Mouse (Mus musculus) spleen, postnatal 10 days (tissue): ENCODE results near the gene Rab8b.
"Not testable (repeated sequence)": the region's sequence is repeated elsewhere in the genome, so short reads cannot be mapped to it uniquely, and the experiment has no call there.

Experiments used
- DNase-seq, 2 experiments: peaks; one replicate each; pipeline ENCODE4 v3.0.0; 2021 to 2022; ENCODE audit warnings: low spot score in 2 of 2

Gene Rab8b

GRCm38 (mm10) chr9:66886818-66887217 is 32.7 kb downstream of the Rab8b start:
- no peak for DNase-seq

GRCm38 (mm10) chr9:66886366-66886765 is 33.1 kb downstream of the Rab8b start:
- no peak for DNase-seq

- DNase-seq: no peak
These were observed 34.9 kb downstream of the Rab8b start for GRCm38 (mm10) chr9:66884609-66885008.

GRCm38 (mm10) chr9:66883500-66883899 is 36.0 kb downstream of the Rab8b start:
- no peak for DNase-seq

- peak in 1 of 2 experiments; percentile 40 for DNase-seq
These were observed 37.1 kb downstream of the Rab8b start for GRCm38 (mm10) chr9:66882406-66882821.

GRCm38 (mm10) chr9:66881858-66882257 is 37.6 kb downstream of the Rab8b start:
- DNase-seq: no peak

- no peak for DNase-seq
These were observed 38.7 kb downstream of the Rab8b start for GRCm38 (mm10) chr9:66880752-66881151.

- no peak for DNase-seq
These were observed 40.0 kb downstream of the Rab8b start for GRCm38 (mm10) chr9:66879486-66879885.

GRCm38 (mm10) chr9:66878899-66879298 is 40.6 kb downstream of the Rab8b start:
- DNase-seq: no peak

- DNase-seq: no peak
These were observed 42.9 kb downstream of the Rab8b start for GRCm38 (mm10) chr9:66876577-66876976.

GRCm38 (mm10) chr9:66874297-66874696 is 45.2 kb downstream of the Rab8b start:
- DNase-seq: no peak

GRCm38 (mm10) chr9:66873531-66873930 is 46.0 kb downstream of the Rab8b start:
- DNase-seq: no peak

GRCm38 (mm10) chr9:66873009-66873408 is 46.5 kb downstream of the Rab8b start:
- DNase-seq: not testable (repeated sequence)

- no peak for DNase-seq
These were observed 47.3 kb downstream of the Rab8b start for GRCm38 (mm10) chr9:66872015-66872727.

GRCm38 (mm10) chr9:66864708-66865107 is 54.8 kb downstream of the Rab8b start:
- no peak for DNase-seq

- DNase-seq: no peak
These were observed 56.0 kb downstream of the Rab8b start for GRCm38 (mm10) chr9:66863456-66863855.

GRCm38 (mm10) chr9:66862202-66862601 is 57.3 kb downstream of the Rab8b start:
- DNase-seq: no peak

GRCm38 (mm10) chr9:66861104-66861767 is 58.3 kb downstream of the Rab8b start:
- no peak for DNase-seq

GRCm38 (mm10) chr9:66859523-66859922 is 60.0 kb downstream of the Rab8b start:
- no peak for DNase-seq

GRCm38 (mm10) chr9:66855865-66856264 is 63.6 kb downstream of the Rab8b start:
- DNase-seq: no peak

GRCm38 (mm10) chr9:66852592-66852991 is 66.9 kb downstream of the Rab8b start:
- no peak for DNase-seq

GRCm38 (mm10) chr9:66850966-66851365 is 68.5 kb downstream of the Rab8b start:
- no peak for DNase-seq

GRCm38 (mm10) chr9:66846822-66847221 is 72.7 kb downstream of the Rab8b start:
- no peak for DNase-seq
